Mouse (Mus musculus): ENCODE data around the gene Zfp639.

The Zfp639 gene

DNA sequence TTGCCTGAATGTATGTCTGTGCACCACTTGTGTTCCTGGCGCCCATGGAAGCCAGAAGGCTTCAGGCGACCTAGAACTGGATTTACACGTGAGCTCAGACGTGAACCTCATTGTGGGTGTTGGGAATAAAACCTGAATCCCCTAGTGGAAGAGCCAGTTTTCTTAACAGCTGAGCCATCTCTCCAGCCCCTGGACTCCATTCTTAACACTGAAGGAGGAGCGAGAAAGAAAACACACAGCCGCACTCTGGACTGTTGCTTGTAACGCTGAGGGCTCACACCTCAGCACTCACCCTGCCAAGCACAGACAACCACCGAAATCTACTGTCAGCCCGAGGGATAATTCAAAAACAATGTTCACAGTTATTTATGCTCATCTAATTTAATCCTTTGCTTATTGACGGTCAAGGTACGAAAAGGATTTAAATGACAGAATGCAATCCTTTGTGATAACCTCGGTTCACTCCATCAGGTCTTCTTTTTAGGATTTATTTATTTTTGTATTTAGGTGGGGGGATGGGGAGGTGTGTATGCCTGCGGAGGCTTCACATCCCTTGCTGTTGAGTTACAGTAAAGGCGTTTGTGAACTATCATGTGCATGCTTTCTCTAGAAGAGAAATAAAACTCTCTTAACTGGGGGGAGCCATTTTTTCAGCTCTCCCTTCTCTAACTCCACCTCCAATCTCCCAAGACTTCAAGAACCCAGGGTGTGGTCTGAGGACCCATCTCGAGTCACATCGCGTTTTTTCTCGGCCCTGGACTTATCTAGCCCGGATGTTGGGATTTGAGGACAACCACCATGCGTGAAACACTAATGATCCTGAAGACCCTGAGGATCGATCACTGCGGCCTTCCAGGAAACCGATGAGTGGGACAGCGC lies at the start of gene Zfp639:
Gene Zfp639, plus strand, starts transcription at position 764 of the 879 bp plus-strand sequence.
- DNase-seq: no peak

- no peak for DNase-seq
These were observed 42.7 kb upstream of the Zfp639 start for GRCm38 (mm10) chr3:32467321-32467720.

GRCm38 (mm10) chr3:32468411-32468810 lies 41.6 kb upstream of the Zfp639 start:
- no peak for DNase-seq

GRCm38 (mm10) chr3:32470449-32470848 lies 39.6 kb upstream of the Zfp639 start:
- no peak for DNase-seq

- DNase-seq: no peak
These were observed 39.0 kb upstream of the Zfp639 start for GRCm38 (mm10) chr3:32471098-32471497.

DNA sequence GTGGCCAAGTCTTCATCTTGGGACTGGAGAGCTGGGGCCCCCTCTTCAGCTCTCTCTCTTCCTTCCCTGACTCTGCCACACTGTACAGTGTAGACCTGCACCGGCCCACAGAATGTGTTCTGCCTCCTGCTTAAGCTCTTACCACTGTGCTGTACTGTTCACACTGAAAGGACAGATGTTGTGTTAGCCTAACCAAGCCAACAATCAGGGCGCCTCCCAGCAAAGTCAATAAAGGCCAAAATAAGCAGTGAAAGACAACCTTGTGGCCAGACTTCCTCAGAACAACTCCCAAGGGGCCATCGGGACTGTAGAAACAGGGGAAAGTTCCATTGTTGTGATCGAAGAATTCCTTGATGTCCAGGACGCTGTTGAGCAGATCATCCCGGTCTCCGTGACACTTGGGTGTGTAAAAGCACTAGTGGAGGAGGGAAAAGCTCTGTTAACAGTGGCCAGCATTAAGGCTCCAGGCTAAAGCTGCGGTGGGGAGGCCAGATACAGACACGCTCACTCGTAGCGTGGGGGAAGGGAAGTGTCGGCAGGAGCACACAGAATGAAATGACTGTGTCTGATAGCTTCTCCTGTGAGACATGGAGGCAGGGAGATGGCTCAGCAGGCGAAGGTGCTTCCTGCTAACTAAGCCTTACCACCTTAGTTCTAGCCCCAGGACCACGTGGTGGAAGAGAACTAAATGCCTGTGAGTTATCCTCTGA lies 37.7 kb upstream of the Zfp639 start:
- no peak for DNase-seq

DNA sequence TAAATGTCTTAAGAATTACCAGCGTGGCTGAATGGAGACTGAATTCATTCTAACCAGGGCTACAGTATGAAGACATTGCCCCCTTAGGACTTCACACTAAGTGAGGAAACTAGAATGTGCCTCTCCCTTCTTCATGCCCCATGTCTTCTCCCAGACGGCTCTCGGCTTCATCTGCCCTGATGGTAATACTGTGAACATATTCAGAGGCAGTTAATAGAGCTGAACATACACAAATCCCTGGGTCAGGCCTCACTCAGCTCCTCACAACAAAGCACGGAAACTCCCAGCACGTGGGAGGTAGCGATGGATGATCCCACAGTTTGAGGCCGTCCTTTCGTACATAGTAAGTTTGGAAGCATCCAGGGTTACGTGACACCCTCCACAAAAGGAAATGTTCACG lies 36.9 kb upstream of the Zfp639 start:
- no peak for DNase-seq

GRCm38 (mm10) chr3:32479961-32480360 lies 30.1 kb upstream of the Zfp639 start:
- DNase-seq: no peak

GRCm38 (mm10) chr3:32483035-32483434 lies 27.0 kb upstream of the Zfp639 start:
- no peak for DNase-seq

GRCm38 (mm10) chr3:32486543-32486942 lies 23.5 kb upstream of the Zfp639 start:
- DNase-seq: no peak

- no peak for DNase-seq
These were observed 21.9 kb upstream of the Zfp639 start for GRCm38 (mm10) chr3:32488172-32488571.

DNA sequence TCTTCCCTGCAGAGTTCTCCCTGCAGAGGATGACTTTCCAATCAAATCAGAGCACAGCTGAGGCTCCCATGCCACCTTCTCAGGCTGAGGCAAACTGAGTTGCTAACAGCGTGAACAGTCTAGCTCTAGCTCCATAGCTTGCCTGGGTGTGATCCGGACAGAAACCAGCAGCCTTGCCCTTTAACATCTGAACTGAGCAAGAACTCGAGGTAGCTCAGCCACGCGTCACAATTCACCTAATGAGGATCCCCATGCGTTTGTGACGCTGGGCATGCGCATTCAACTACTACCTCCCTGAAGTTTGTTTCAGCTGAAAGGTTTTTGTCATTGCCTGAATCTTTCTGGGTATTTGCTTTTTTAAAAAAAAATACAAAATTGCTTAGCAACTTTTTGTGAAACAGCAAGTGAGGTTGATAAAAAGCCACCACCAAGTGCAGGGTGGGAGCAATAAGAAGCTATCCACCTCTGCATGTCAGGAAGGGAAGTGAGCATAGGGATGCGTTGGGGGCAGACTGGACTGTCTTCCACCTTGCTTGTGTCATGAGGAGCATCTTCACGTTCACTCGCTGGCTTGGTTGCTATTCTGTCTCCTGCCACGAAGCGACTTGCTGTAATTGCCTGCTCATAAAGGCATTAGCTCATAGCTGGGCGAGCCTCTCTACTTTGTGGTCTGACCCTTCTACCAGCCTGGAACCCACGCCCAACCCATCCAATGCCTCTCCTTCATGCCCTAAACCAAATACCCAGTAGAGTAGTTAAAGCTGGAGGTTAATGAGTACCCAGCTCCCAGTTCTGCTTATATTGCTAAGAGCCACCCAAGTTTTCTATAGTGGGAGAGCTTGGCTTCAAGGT lies 19.8 kb upstream of the Zfp639 start:
- DNase-seq: peak; percentile 77 to 80

DNA sequence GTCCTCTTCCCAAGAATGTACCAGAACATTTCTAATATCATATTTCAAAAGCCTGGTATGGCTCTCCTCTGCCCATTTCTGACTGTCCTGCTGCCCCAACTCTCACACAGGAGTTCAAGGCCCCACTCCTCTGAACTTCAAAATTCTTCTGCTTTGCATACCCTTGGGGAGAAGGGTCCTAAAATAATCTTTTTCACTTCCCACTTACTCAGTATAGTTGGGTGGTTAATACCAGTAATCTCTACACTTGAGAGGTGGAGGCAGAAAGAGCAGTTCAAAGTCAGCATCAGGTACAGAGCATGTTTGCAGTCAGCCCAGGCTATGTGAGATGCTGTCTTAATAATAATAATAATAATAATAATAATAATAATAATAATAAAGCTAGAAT lies 19.1 kb upstream of the Zfp639 start:
- DNase-seq: peak; percentile 50 to 57

- DNase-seq: no peak
These were observed 17.7 kb upstream of the Zfp639 start, which contains the start of gene Kcnmb3 for GRCm38 (mm10) chr3:32492097-32493090. Kcnmb3 (minus strand) TSS chr3:32492231.

GRCm38 (mm10) chr3:32494387-32495087 lies 15.5 kb upstream of the Zfp639 start:
- DNase-seq: peak; percentile 68 to 69

DNA sequence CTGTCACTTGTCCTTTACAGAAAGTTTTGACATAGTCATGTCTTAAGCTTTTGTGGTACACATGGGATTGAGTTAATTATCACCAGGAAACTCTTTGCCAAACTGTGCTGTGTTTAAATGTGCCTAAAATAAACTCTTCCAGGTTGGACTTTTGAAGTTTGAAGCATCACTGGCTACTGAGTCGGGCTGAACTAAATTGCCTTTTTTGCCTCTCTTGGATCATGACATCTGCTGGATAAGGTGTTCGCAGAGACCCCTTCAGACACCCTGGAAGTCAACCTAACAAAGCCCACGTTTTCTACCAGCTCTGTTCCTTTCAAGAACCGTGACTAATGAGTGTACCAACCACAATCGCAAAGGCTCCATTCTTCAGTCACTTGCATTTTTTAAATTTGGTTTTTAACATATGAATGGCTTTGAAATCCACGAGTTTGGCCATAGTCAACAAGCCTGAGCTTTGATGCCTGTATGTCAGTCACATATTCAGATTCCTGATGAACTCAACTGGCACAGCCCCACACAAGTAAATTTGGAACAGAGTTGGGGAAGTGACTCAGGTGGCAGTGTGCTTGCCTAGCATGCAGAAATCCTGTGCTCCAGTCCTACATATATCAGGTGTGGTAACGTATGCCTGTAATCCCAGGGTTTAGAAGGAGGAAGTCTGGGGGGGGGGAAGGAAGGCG lies 14.8 kb upstream of the Zfp639 start:
- no peak for DNase-seq

DNA sequence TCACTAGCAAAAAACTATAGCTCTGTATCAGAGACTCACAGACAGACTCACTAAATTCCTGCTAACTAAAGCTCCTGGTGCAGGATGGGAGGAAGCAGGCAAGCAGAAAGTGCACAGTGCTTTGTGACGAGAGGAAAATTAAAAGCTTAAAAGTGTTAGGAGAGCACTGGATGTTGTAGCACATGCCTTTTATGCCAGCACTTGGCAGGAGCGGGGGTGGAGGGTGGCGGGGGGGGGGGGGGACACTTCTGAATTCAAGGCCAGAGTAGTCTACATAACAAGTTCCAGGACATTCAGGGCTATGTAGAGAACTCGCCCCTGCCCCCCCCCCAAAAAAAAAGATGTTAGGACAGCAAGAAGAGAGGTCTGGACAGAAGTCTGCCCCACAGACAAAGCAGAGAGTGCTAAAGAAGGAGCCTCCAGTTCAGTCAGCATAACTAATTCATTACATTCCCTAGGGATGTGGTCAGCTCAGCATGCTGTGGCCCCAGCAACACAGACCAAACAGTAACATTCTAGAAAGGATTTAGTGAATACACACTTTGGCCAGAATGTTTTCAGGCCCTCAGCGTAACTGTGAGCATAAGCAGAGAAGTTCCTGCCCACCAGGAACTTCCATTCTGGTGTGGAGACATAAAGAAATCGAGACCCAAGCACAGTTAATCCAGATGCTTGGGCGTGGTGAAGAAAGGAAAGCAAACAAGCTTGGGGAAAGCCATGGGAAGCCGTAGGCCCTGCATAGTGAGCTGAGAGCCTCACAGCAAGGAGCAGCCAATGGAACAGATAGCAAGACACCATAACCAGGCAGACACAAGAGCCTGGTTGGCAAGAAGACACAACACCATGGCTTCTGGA lies 14.0 kb upstream of the Zfp639 start:
- no peak for DNase-seq

DNA sequence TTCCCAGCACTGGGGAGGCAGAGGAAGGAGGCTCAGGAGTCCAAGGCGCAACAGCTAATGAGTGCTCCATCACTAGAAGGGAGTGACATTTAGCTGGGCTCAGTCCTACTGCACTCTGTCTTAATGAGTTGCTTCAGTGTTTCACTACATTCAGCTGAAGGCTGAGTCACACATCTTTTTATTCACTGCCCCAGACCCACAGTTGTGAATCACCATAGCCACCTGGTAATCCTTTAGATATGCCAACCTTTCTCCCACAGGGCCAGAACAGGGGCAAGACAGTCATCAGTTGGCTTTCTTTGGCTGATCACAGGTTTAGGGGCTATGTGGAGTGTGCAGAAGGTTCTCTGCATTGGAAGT lies 13.4 kb upstream of the Zfp639 start:
- no peak for DNase-seq

DNA sequence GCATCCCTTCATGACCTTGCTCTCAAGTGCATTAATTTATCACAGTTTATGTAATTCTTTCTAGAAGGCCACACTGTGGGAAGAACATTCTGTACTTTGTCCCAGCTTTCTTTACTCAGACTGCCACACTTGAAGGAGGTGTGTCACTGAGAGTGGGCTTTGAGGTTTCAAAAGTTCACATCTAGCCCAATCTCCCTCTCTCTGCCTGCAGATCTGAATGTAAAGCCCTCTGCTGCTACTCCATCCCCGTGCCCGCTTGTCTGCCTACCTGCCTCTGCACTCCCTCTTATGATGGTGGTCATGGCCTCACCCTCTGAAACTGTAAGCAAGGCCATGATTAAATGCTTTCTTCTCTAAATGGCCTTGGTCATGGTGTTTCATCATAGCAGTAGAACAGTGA lies 9.7 kb upstream of the Zfp639 start:
- DNase-seq: no peak

DNA sequence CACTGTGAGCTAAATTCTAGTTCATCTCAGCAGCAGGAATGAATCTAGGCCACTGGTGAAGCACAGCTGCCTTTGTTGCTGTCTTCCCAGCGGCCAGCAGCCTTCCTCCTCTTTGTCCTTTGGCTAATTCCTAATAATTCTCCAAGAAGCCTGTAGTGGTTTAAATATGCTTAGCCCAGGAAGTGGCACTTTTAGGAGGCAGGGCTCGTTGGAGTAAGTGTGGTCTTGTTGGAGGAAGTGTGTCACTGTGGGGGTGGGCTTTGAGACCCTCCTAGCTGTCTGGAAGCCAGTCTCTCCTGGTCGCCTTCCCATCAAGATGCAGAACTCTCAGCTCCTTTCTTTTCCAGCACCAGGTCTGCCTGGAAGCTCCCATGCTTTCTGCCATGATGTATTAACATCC lies 4.2 kb upstream of the Zfp639 start:
- DNase-seq: no peak

All from B cell, adult 2 months (primary cell).